Mouse (Mus musculus) myocyte (in vitro differentiated cells): ENCODE measurements around the gene Hlcs. TPM values are rescaled to one million over a fixed set of nuclear protein-coding genes. Genes with fewer than 3 reads are reported as not detected.

ENCODE experiments used
- H3K27me3 ChIP-seq: one replicate; pipeline ENCODE4 v1.6.1; 2011; ENCODE audit not compliant: control insufficient read depth, insufficient read depth, insufficient read length
- H3K36me3 ChIP-seq: one replicate; pipeline ENCODE4 v1.6.1; 2011; ENCODE audit not compliant: control insufficient read depth, insufficient read depth
- H3K4me2 ChIP-seq: one replicate; pipeline ENCODE4 v1.6.1; 2011; ENCODE audit warnings: low read depth, control low read depth
- H3K4me3 ChIP-seq: one replicate; pipeline ENCODE4 v1.5.1; 2011; ENCODE audit warnings: mild to moderate bottlenecking, control low read depth, moderate library complexity
- H3K79me2 ChIP-seq: one replicate; pipeline ENCODE4 v1.6.1; 2011; ENCODE audit not compliant: control insufficient read depth, insufficient read depth
- H3ac ChIP-seq: one replicate; pipeline ENCODE4 v1.6.1; 2011; ENCODE audit not compliant: control insufficient read depth, insufficient read length
- CEBPB ChIP-seq: IDR thresholded peaks from 2 replicates; pipeline ENCODE4 v1.6.1; 2011; ENCODE audit warnings: mild to moderate bottlenecking, moderate library complexity; ENCODE audit not compliant: poor library complexity, insufficient read depth, severe bottlenecking
- E2F4 ChIP-seq: IDR thresholded peaks from one replicate; pipeline ENCODE4 v1.6.1; 2011; ENCODE audit warnings: mild to moderate bottlenecking, control low read depth, moderate library complexity; ENCODE audit not compliant: insufficient read depth
- MAX ChIP-seq: IDR thresholded peaks from one replicate; pipeline ENCODE4 v1.6.1; 2011; ENCODE audit warnings: low read depth, mild to moderate bottlenecking, control low read depth
- MYOD1 ChIP-seq, 3 experiments: IDR thresholded peaks; one replicate each; pipeline ENCODE4 v1.6.1; 2011; ENCODE audit warnings: control low read depth in 2 of 3, low read depth in 2 of 3, mild to moderate bottlenecking in 2 of 3, moderate library complexity in 1 of 3; ENCODE audit not compliant: insufficient read length in 2 of 3, control insufficient read depth in 1 of 3
- MYOG ChIP-seq, 3 experiments: IDR thresholded peaks; one replicate each; pipeline ENCODE4 v1.6.1; 2011; ENCODE audit warnings: control low read depth in 2 of 3, low read depth in 2 of 3, mild to moderate bottlenecking in 2 of 3; ENCODE audit not compliant: insufficient read length in 2 of 3, control insufficient read depth in 1 of 3, insufficient read depth in 1 of 3
- POLR2A ChIP-seq: IDR thresholded peaks from one replicate; pipeline ENCODE4 v1.6.1; 2011; ENCODE audit warnings: low read depth, mild to moderate bottlenecking, control low read depth, moderate library complexity; ENCODE audit not compliant: insufficient read length
- POLR2AphosphoS2 ChIP-seq: IDR thresholded peaks from one replicate; pipeline ENCODE4 v1.6.1; 2011; ENCODE audit warnings: low read depth, control low read depth; ENCODE audit not compliant: insufficient read length
- REST ChIP-seq: IDR thresholded peaks from one replicate; pipeline ENCODE4 v1.6.1; 2011; ENCODE audit warnings: mild to moderate bottlenecking, control low read depth, moderate library complexity; ENCODE audit not compliant: insufficient read depth, insufficient read length
- SRF ChIP-seq: IDR thresholded peaks from one replicate; pipeline ENCODE4 v1.6.1; 2011; ENCODE audit warnings: low read depth; ENCODE audit not compliant: control insufficient read depth, insufficient read length
- TCF12 ChIP-seq: IDR thresholded peaks from one replicate; pipeline ENCODE4 v1.6.1; 2011; ENCODE audit warnings: mild to moderate bottlenecking, control low read depth; ENCODE audit not compliant: poor library complexity, insufficient read depth, severe bottlenecking
- TCF3 ChIP-seq: IDR thresholded peaks from one replicate; pipeline ENCODE4 v1.6.1; 2011; ENCODE audit warnings: low read depth, control low read depth; ENCODE audit not compliant: insufficient read length
- USF1 ChIP-seq: IDR thresholded peaks from one replicate; pipeline ENCODE4 v1.6.1; 2011; ENCODE audit warnings: low read depth, mild to moderate bottlenecking, control low read depth, moderate library complexity
- polyA plus RNA-seq: library from polyadenylated mRNA; unstranded; fragments of >200 nt; fragmentation: generic; extraction: Trizol; gene quantifications from one replicate; pipeline ENCODE4 v1.2.1, GENCODE M21; 2012; ENCODE audit warnings: missing spikeins

Hlcs gene
- polyA plus RNA-seq, 1 experiment = 3.2 TPM

GRCm38 (mm10) chr16:94168655-94169545 is 144.5 kb downstream of the Hlcs start:
- Histone ChIP-seq H3ac (no peak overlapping the region), H3K36me3 (no peaks in the 10 kb centered on the region), H3K4me3 (no peak overlapping the region), H3K27me3 (no peaks in the 10 kb centered on the region), H3K4me2 (no peak overlapping the region), H3K79me2 (no peaks in the 10 kb centered on the region)
- TF ChIP-seq E2F4 = no peak
- TF ChIP-seq CEBPB = no peak
- no peak for TF ChIP-seq SRF
- TF ChIP-seq MAX = no peak
- TF ChIP-seq TCF3 = no peak
- no peak for TF ChIP-seq MYOG (IDR thresholded peaks at IDR 0.05; ENCODE audit: control insufficient read depth in 1 of 3, insufficient read depth in 1 of 3, insufficient read length in 2 of 3, low read depth in 2 of 3)
- TF ChIP-seq USF1 = no peak
- no peak for TF ChIP-seq POLR2AphosphoS2
- TF ChIP-seq MYOD1 (IDR thresholded peaks at IDR 0.05; ENCODE audit: control insufficient read depth in 1 of 3, insufficient read length in 2 of 3, low read depth in 2 of 3) = no peak
- no peak for TF ChIP-seq TCF12
- TF ChIP-seq POLR2A = no peak
- TF ChIP-seq REST = no peak

- no peak for TF ChIP-seq MYOD1 (IDR thresholded peaks at IDR 0.05; ENCODE audit: control insufficient read depth in 1 of 3, insufficient read length in 2 of 3, low read depth in 2 of 3)
- no peak for TF ChIP-seq TCF3
- TF ChIP-seq E2F4 = no peak
- TF ChIP-seq SRF = no peak
- TF ChIP-seq REST = no peak
- TF ChIP-seq USF1 = no peak
- no peak for TF ChIP-seq POLR2A
- no peak for TF ChIP-seq MAX
- Histone ChIP-seq H3K36me3 (no peaks in the 10 kb centered on the region), H3K4me2 (no peak overlapping the region), H3ac (no peak overlapping the region), H3K4me3 (no peak overlapping the region), H3K27me3 (no peaks in the 10 kb centered on the region), H3K79me2 (no peaks in the 10 kb centered on the region)
Measured at GRCm38 (mm10) chr16:94164978-94165377, 148.4 kb downstream of the Hlcs start.

- Histone ChIP-seq H3K27me3 (no peaks in the 10 kb centered on the region), H3K79me2 (no peaks in the 10 kb centered on the region), H3K4me3 (no peak overlapping the region), H3K4me2 (no peak overlapping the region), H3ac (no peak overlapping the region), H3K36me3 (no peaks in the 10 kb centered on the region)
- no peak for TF ChIP-seq SRF
- TF ChIP-seq MYOD1 (IDR thresholded peaks at IDR 0.05; ENCODE audit: control insufficient read depth in 1 of 3, insufficient read length in 2 of 3, low read depth in 2 of 3) = no peak
- TF ChIP-seq USF1 = no peak
- TF ChIP-seq MYOG (IDR thresholded peaks at IDR 0.05; ENCODE audit: control insufficient read depth in 1 of 3, insufficient read depth in 1 of 3, insufficient read length in 2 of 3, low read depth in 2 of 3) = no peak
- TF ChIP-seq POLR2AphosphoS2 = no peak
- no peak for TF ChIP-seq MAX
- TF ChIP-seq POLR2A = no peak
- TF ChIP-seq E2F4 = no peak
- no peak for TF ChIP-seq TCF12
- TF ChIP-seq TCF3 = no peak
- TF ChIP-seq CEBPB = no peak
- no peak for TF ChIP-seq REST
Measured at GRCm38 (mm10) chr16:94164236-94164635, 149.1 kb downstream of the Hlcs start.

GRCm38 (mm10) chr16:94163051-94163450 is 150.3 kb downstream of the Hlcs start:
- no peaks in the 10 kb centered on the region for H3K27me3 ChIP-seq
- no peak overlapping the region for H3K4me3 ChIP-seq
- no peak overlapping the region for H3ac ChIP-seq
- no peaks in the 10 kb centered on the region for H3K79me2 ChIP-seq
- H3K4me2 ChIP-seq = no peak overlapping the region
- TF ChIP-seq E2F4 = no peak
- TF ChIP-seq POLR2A = no peak
- TF ChIP-seq MAX = no peak
- TF ChIP-seq USF1 = no peak
- no peak for TF ChIP-seq SRF
- TF ChIP-seq REST = no peak
- no peak for TF ChIP-seq TCF3
- TF ChIP-seq MYOD1 (IDR thresholded peaks at IDR 0.05; ENCODE audit: control insufficient read depth in 1 of 3, insufficient read length in 2 of 3, low read depth in 2 of 3) = no peak
- no peak for TF ChIP-seq CEBPB
- no peaks in the 10 kb centered on the region for H3K36me3 ChIP-seq
